In the genomic region with DNA sequence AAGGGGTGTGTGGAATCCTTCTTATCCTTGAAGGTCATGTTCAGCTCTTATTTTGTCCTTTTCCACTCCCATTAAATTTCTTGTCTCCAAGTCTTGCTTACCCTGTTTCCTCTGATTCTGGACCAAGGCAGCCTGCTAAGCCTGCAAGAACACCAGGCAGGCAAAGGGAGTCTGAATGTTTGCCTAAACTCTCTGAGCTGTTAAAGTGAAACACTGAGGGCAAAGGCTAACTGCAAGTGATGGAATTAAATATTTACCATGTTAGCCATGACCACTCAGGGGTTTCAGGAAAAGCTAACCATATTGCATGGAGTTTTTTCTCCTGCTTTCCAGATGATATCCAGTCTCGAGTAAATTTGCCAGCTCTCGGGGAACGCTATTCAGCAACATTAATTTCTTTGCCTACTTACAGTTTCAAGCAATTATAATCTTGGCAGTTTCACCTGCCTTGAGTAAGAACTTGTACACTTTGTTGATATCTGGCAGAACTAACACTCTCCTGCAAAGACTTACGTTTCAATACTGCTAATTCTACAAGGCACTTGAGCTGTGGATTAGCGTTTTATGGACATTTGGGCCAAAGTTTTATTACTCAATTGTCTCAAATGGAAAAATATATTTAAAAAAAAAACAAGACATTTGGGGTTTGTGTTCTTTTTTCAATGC, we compare ENCODE assay signal across 12 mouse cellular contexts.
A peak's percentile ranks its signal among the peaks of the same experiment; 100 is the strongest.
DNase-seq lines count a peak whose midpoint lies in the region; ATAC-seq and TF ChIP-seq lines count a peak whose summit lies in the region.
"Had no signal": no experiment of that assay in that cellular context is flagged by ENCODE, and none has a peak within 500 bp of the region (broad histone marks: within the 10 kb centered on the region; RNA-seq: fewer than 3 reads in every experiment).

No protein-coding gene starts in this region.

- TF ChIP-seq CTCF in lung, postnatal 0 days (IDR thresholded peaks at IDR 0.05), result no peak
- no peak for TF ChIP-seq CTCF in liver, embryonic 14.5 days (IDR thresholded peaks at IDR 0.05; ENCODE audit: low read depth)

- no peak overlapping the region for H3K4me3 ChIP-seq in lung, postnatal 0 days (ENCODE audit: low read depth, low read length)
- H3K4me3 ChIP-seq in kidney, embryonic 14.5 days (ENCODE audit: low read length), result no peak overlapping the region
- no peak overlapping the region for H3K4me3 ChIP-seq in liver, embryonic 14.5 days (ENCODE audit: insufficient read depth in 1 of 2, low read depth in 2 of 2, low read length in 2 of 2)
- H3K4me3 ChIP-seq in hindbrain, embryonic 10.5 days, result no peak overlapping the region
- H3K4me3 ChIP-seq: heart, embryonic 15.5 days; hindbrain, embryonic 15.5 days had no signal

- H3K9me3 ChIP-seq in lung, postnatal 0 days (ENCODE audit: low read length), result no peaks in the 10 kb centered on the region
- H3K9me3 ChIP-seq in kidney, embryonic 14.5 days (ENCODE audit: control insufficient read depth, low read length), result no peaks in the 10 kb centered on the region
- H3K9me3 ChIP-seq in liver, embryonic 14.5 days (ENCODE audit: control insufficient read depth, low read length), result no peaks in the 10 kb centered on the region
- H3K9me3 ChIP-seq in hindbrain, embryonic 10.5 days, result no peaks in the 10 kb centered on the region
- H3K9me3 ChIP-seq: heart, embryonic 15.5 days; hindbrain, embryonic 15.5 days had no signal

- no peak overlapping the region for H3K4me2 ChIP-seq in lung, postnatal 0 days (replicated peaks; ENCODE audit: low read depth, low read length)
- no peak overlapping the region; the same call in 1 of the 2 replicates for H3K4me2 ChIP-seq in kidney, embryonic 14.5 days (replicated peaks; ENCODE audit: low read depth, low read length)
- H3K4me2 ChIP-seq in liver, embryonic 14.5 days (ENCODE audit: low read depth), result peak overlapping the region; percentile 37; the same call in 1 of the 2 replicates
- H3K4me2 ChIP-seq: heart, embryonic 15.5 days; hindbrain, embryonic 15.5 days had no signal

- no peak overlapping the region for H3K27ac ChIP-seq in lung, postnatal 0 days (ENCODE audit: low read length)
- H3K27ac ChIP-seq in kidney, embryonic 14.5 days (ENCODE audit: low read depth, low read length), result peak overlapping the region; percentile 37; the same call in 1 of the 2 replicates
- H3K27ac ChIP-seq in liver, embryonic 14.5 days, result no peak overlapping the region
- no peak overlapping the region for H3K27ac ChIP-seq in hindbrain, embryonic 10.5 days
- H3K27ac ChIP-seq: heart, embryonic 15.5 days; hindbrain, embryonic 15.5 days had no signal

- intact Hi-C loops in left cerebral cortex, postnatal 10 days (cut with DNase I), result loop anchor here (5.0 kb wide), 1 partner anchor 145 kb away; the partner anchor contains the start of gene Plcb1

- H3K4me1 ChIP-seq in lung, postnatal 0 days (ENCODE audit: insufficient read depth, low read depth, low read length), result 0 out of 2 replicates have a peak, but pooled peaks cover 3% of the 10 kb centered on the region
- peaks cover 11% of the 10 kb centered on the region; the same call in 1 of the 2 replicates for H3K4me1 ChIP-seq in kidney, embryonic 14.5 days (ENCODE audit: control insufficient read depth, insufficient read depth, low read length)
- H3K4me1 ChIP-seq in liver, embryonic 14.5 days (replicated peaks; ENCODE audit: control insufficient read depth in 2 of 2, insufficient read depth in 2 of 2, low read length in 1 of 2), result peaks cover 0 to 5% of the 10 kb centered on the region in 2 experiments; a peak in 2 of 4 replicates
- H3K4me1 ChIP-seq in hindbrain, embryonic 10.5 days (replicated peaks), result peaks cover 23% of the 10 kb centered on the region
- H3K4me1 ChIP-seq: heart, embryonic 15.5 days had no signal

- no peak for TF ChIP-seq EP300 in lung, postnatal 0 days (IDR thresholded peaks at IDR 0.05)
- TF ChIP-seq EP300 in liver, embryonic 14.5 days (IDR thresholded peaks at IDR 0.05; ENCODE audit: low read depth), result no peak

- no peak overlapping the region for H3K9ac ChIP-seq in lung, postnatal 0 days (replicated peaks; ENCODE audit: low read depth)
- no peak overlapping the region for H3K9ac ChIP-seq in kidney, embryonic 14.5 days (ENCODE audit: low read depth, low read length)
- no peak overlapping the region for H3K9ac ChIP-seq in liver, embryonic 14.5 days (replicated peaks)
- H3K9ac ChIP-seq: forebrain, postnatal 0 days; heart, embryonic 15.5 days; hindbrain, embryonic 15.5 days had no signal

- H3K27me3 ChIP-seq in lung, postnatal 0 days (replicated peaks; ENCODE audit: insufficient read depth, low read length), result no peaks in the 10 kb centered on the region
- no peaks in the 10 kb centered on the region for H3K27me3 ChIP-seq in kidney, embryonic 14.5 days (ENCODE audit: control insufficient read depth, insufficient read depth, low read length)
- no peaks in the 10 kb centered on the region for H3K27me3 ChIP-seq in liver, embryonic 14.5 days (ENCODE audit: control insufficient read depth, insufficient read depth, low read length)
- H3K27me3 ChIP-seq in hindbrain, embryonic 10.5 days (ENCODE audit: insufficient read depth, poor library complexity, severe bottlenecking), result no peaks in the 10 kb centered on the region
- H3K27me3 ChIP-seq: heart, embryonic 15.5 days; hindbrain, embryonic 15.5 days had no signal

- DNase-seq in lung, postnatal 0 days (ENCODE audit: low spot score), result peak; percentile 51
- DNase-seq in lung, postnatal 10 days, result no peak
- DNase-seq in liver, embryonic 14.5 days (ENCODE audit: low read depth in 3 of 3, low spot score in 3 of 3), result peak in 1 of 3 experiments; percentile 4
- DNase-seq in left cerebral cortex, postnatal 10 days (ENCODE audit: extremely low spot score in 1 of 2, low spot score in 2 of 2), result no peak
- no peak for DNase-seq in hindbrain, embryonic 10.5 days (ENCODE audit: low spot score)
- DNase-seq in embryo, embryonic 10 days (ENCODE audit: low spot score), result no peak
- DNase-seq: adrenal gland, postnatal 14 days; forebrain, postnatal 0 days; gastrocnemius, postnatal 36 days had no signal

- no peaks in the 10 kb centered on the region for H3K36me3 ChIP-seq in lung, postnatal 0 days (ENCODE audit: insufficient read depth, low read length)
- no peaks in the 10 kb centered on the region for H3K36me3 ChIP-seq in kidney, embryonic 14.5 days (ENCODE audit: control insufficient read depth, insufficient read depth, low read length)
- no peaks in the 10 kb centered on the region for H3K36me3 ChIP-seq in liver, embryonic 14.5 days (replicated peaks; ENCODE audit: control insufficient read depth, insufficient read depth, low read depth)
- H3K36me3 ChIP-seq in hindbrain, embryonic 10.5 days, result no peaks in the 10 kb centered on the region
- H3K36me3 ChIP-seq: heart, embryonic 15.5 days; hindbrain, embryonic 15.5 days had no signal

- 60% methylated on average over 5 of the region's 5 CpGs for WGBS in lung, postnatal 0 days
- 49% methylated on average over 5 of the region's 5 CpGs for WGBS in kidney, embryonic 14.5 days
- 61% methylated on average over 5 of the region's 5 CpGs for WGBS in liver, embryonic 14.5 days (ENCODE audit: insufficient replicate concordance)
- WGBS in hindbrain, embryonic 10.5 days, result 89% methylated on average over 5 of the region's 5 CpGs

- ATAC-seq in lung, postnatal 0 days, result peak; percentile 35; the same call in 1 of the 2 replicates
- peak; percentile 75; the same call in 1 of the 2 replicates for ATAC-seq in kidney, embryonic 14.5 days (ENCODE audit: low FRiP score, low TSS enrichment)
- ATAC-seq in liver, embryonic 14.5 days (ENCODE audit: insufficient read depth), result no peak
- ATAC-seq: forebrain, postnatal 0 days had no signal
